Mouse (Mus musculus) Patski (cell line): ENCODE data around the gene Ptprg. TPM values are rescaled to one million over a fixed set of nuclear protein-coding genes. Genes with fewer than 3 reads are reported as not detected.
A peak's percentile ranks its signal among the peaks of the same experiment; 100 is the strongest.

Experiments
- ATAC-seq: fragments of 100-300 bp; one replicate; pipeline ENCODE4 v1.8.0; 2021
- CTCF ChIA-PET: fragments of 350-600 bp; sonication (Branson Sonifier 250); formaldehyde crosslinking; loops from one replicate; lab custom pipeline; 2022; ENCODE audit warnings: inconsistent platforms; lab: Charles Lee
- POLR2A ChIA-PET: fragments of 350-600 bp; sonication (Branson Sonifier 250); formaldehyde crosslinking; loops from one replicate; lab custom pipeline; 2022; ENCODE audit warnings: antibody characterized with exemption, inconsistent platforms; lab: Charles Lee
- DNase-seq: peaks from one replicate; pipeline ENCODE4 v3.0.0-alpha.2; 2011; ENCODE audit warnings: low read depth, low spot score
- H3K27me3 ChIP-seq: fragments of 371-371 bp; one replicate; pipeline ENCODE4 v1.5.1; 2021
- CTCF ChIP-seq: fragments of 100-300 bp; IDR thresholded peaks from one replicate; pipeline ENCODE4 v1.5.1; 2021
- in situ Hi-C: fragments of 300-500 bp; cut with MboI; formaldehyde crosslinking; loops from 3 replicates; pipeline ENCODE4 v1.11.1; 2018; ENCODE audit warnings: low pct_unique_long_range_greater_than_20kb, mixed read lengths
- polyA plus RNA-seq: library from polyadenylated mRNA; unstranded; gene quantifications from one replicate; pipeline ENCODE4 v1.2.3, GENCODE M21; 2021

Gene Ptprg
- polyA plus RNA-seq, 1 experiment from 2014 or later: 40.1 TPM

GRCm38 (mm10) chr14:11701516-11702249, 148.4 kb downstream of the Ptprg start:
- no peaks in the 10 kb centered on the region for H3K27me3 ChIP-seq
- in situ Hi-C loops: no loop called here
- ChIA-PET CTCF (interaction anchor here (1.1 kb wide), 1 partner anchor 26 kb away, joined by 3 read pairs; no protein-coding TSS in a partner anchor), POLR2A (no interaction called here)
- no peak for TF ChIP-seq CTCF
- no peak for DNase-seq
- ATAC-seq: no peak

- no peak for DNase-seq
- in situ Hi-C loops: no loop called here
- no peaks in the 10 kb centered on the region for H3K27me3 ChIP-seq
- ChIA-PET POLR2A (interaction anchor here (0.7 kb wide), 1 partner anchor 29 kb away, joined by 3 read pairs; no protein-coding TSS in a partner anchor), CTCF (interaction anchor here (1.2 kb wide), 1 partner anchor 10 kb away, joined by 3 read pairs; no protein-coding TSS in a partner anchor)
- no peak for TF ChIP-seq CTCF
- no peak for ATAC-seq
Measured at GRCm38 (mm10) chr14:11702770-11703477, 149.6 kb downstream of the Ptprg start.

- POLR2A ChIA-PET: no interaction called here
- DNase-seq (no peak), ATAC-seq (no peak)
- in situ Hi-C loops: no loop called here
- CTCF ChIA-PET: no interaction called here
- H3K27me3 ChIP-seq: no peaks in the 10 kb centered on the region
- TF ChIP-seq CTCF: no peak
Measured at GRCm38 (mm10) chr14:11704871-11705270, 151.5 kb downstream of the Ptprg start.

GRCm38 (mm10) chr14:11709352-11709751, 156.0 kb downstream of the Ptprg start:
- TF ChIP-seq CTCF: no peak

DNA sequence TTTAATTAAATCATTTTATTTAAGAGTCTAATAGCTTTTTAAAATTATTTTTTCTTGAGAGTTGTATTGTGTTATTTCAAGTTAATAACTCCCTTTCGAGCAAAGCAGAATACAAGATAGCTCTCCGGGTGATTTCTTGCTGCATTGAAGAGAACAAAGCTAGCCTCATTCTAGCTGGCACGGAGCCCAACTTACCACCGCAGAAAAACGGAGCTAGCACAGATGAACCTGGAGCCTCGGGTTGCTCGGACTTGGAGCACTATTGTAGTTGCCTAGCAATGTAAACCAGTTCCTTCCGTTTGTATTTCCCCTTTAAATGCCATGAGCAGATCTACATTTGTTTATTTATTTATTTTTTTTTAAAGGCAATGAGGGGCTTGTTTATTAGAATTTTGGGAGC, 156.5 kb downstream of the Ptprg start:
- POLR2A ChIA-PET: interaction anchor here (0.7 kb wide), 1 partner anchor 67 kb away, joined by 6 read pairs; no protein-coding TSS in a partner anchor

More at GRCm38 (mm10) chr14:11709352-11709751, 156.0 kb downstream of the Ptprg start:
- in situ Hi-C loops: no loop called here
- no peaks in the 10 kb centered on the region for H3K27me3 ChIP-seq
- ChIA-PET POLR2A (interaction anchor here (0.7 kb wide), 1 partner anchor 68 kb away, joined by 6 read pairs; no protein-coding TSS in a partner anchor), CTCF (interaction anchor here (0.8 to 1.6 kb wide), 3 partner anchors 10 to 16 kb away, joined by 3 to 4 read pairs (median 3); no protein-coding TSS in a partner anchor)
- DNase-seq (no peak), ATAC-seq (no peak)

DNA sequence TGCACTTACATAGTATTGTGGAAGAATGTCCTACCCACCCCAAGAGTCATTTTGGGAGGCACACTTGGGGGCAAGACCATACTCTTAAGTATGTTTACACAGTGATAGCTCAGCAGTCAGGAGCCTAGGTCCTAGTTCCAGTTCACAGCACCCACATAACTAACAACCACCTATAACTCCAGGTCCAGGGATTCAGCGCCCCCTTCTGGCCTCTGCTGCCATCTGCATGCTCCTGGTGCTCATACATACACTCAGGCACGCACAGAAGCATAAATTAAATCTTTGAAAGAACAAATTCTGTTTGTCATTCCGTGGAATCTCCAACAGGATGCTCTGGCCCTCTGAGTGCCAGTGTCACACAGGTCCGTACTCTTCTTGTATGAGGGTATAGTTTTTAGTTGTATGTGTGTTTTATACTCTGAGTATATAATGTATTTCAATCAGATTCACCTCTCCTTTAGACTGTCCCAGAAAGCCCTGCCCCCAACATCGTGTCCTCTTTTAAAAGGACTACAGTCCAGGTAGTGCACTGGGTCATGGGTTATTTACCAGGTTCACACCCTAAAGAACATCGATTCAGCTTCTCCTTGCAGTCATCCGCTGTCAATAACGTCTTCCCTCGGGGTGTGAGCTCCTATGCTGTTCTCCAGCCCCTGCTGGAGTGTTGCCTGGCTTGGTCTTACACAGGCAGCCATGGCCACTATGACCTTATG, 157.2 kb downstream of the Ptprg start:
- no peak for ATAC-seq
- no peaks in the 10 kb centered on the region for H3K27me3 ChIP-seq
- no peak for DNase-seq
- peak; percentile 50 for TF ChIP-seq CTCF
- in situ Hi-C loops: no loop called here
- ChIA-PET POLR2A (no interaction called here), CTCF (interaction anchor here (0.8 to 1.6 kb wide), 2 partner anchors 9 to 11 kb away, joined by 3 read pairs; no protein-coding TSS in a partner anchor)

More for the DNA sequence above, 156.5 kb downstream of the Ptprg start:
- ATAC-seq (no peak), DNase-seq (no peak)
- TF ChIP-seq CTCF: no peak
- CTCF ChIA-PET: interaction anchor here (0.8 to 1.6 kb wide), 3 partner anchors 9 to 16 kb away, joined by 3 to 4 read pairs (median 3); no protein-coding TSS in a partner anchor
- in situ Hi-C loops: no loop called here
- no peaks in the 10 kb centered on the region for H3K27me3 ChIP-seq

DNA sequence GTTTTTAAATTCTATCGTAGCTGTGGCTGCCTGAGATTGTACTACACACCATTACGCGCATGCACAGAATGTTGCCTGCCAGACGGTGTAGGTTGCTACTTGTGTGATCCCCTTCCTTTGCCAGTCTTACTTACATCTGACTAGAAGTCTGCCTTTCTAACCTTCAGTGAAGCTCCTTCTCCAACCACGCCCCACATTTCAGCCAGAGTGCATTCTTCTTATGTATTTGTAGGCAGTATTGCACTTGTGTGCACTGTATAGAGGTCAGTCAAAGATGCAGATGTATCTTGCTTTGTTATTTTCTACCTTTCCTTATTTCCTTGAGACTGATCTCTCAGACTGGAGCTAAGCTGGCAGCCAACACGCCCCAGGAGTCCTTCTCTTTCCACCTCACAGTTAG, 158.8 kb downstream of the Ptprg start:
- no peaks in the 10 kb centered on the region for H3K27me3 ChIP-seq
- no peak for TF ChIP-seq CTCF
- ATAC-seq: no peak
- DNase-seq: no peak
- POLR2A ChIA-PET: no interaction called here
- in situ Hi-C loops: no loop called here
- CTCF ChIA-PET: interaction anchor here (1.4 to 1.5 kb wide), 2 partner anchors 10 to 17 kb away, joined by 3 to 5 read pairs; no protein-coding TSS in a partner anchor

DNA sequence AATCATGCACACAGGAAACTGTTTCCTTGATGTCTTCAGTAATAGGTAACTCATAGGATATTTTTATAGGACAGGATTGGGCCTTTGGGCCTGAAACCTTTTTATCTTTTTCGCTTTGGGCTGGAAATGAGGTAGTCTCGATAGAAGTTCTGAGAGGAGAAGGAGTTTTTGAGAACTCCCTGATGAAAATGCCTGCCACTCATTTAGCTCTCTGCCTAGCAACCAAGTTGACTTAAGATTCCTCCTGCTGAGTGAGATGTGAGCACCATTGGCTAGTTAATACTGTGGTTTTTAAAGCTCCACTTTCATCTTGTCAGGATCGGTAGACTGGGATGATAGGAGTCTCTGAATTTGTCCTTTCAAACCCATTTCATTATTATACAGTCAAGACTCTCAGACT, 162.9 kb downstream of the Ptprg start:
- CTCF ChIA-PET: interaction anchor here (0.7 kb wide), 1 partner anchor 47 kb away, joined by 3 read pairs; no protein-coding TSS in a partner anchor
- POLR2A ChIA-PET: no interaction called here
- DNase-seq (no peak), ATAC-seq (no peak)
- in situ Hi-C loops: no loop called here
- TF ChIP-seq CTCF: no peak
- H3K27me3 ChIP-seq: no peaks in the 10 kb centered on the region

GRCm38 (mm10) chr14:11718201-11718600, 164.9 kb downstream of the Ptprg start:
- H3K27me3 ChIP-seq: no peaks in the 10 kb centered on the region
- ATAC-seq (no peak), DNase-seq (no peak)
- POLR2A ChIA-PET: no interaction called here
- CTCF ChIA-PET: no interaction called here
- in situ Hi-C loops: no loop called here
- no peak for TF ChIP-seq CTCF

GRCm38 (mm10) chr14:11719259-11719658, 165.9 kb downstream of the Ptprg start:
- in situ Hi-C loops: no loop called here

More at GRCm38 (mm10) chr14:11719259-11719658, 165.9 kb downstream of the Ptprg start:
- ATAC-seq (no peak), DNase-seq (no peak)
- POLR2A ChIA-PET: no interaction called here
- no peaks in the 10 kb centered on the region for H3K27me3 ChIP-seq
- TF ChIP-seq CTCF: no peak
- CTCF ChIA-PET: interaction anchor here (1.0 kb wide), 1 partner anchor 9 kb away, joined by 3 read pairs; no protein-coding TSS in a partner anchor
